Mouse (Mus musculus) E14TG2a.4 (cell line): Measurements from ENCODE around the gene Rnf114.

Experiments
- H3K27me3 ChIP-seq: 2 replicates; pipeline ENCODE4 v1.6.1; 2014; ENCODE audit warnings: low read length, control low read depth; ENCODE audit not compliant: insufficient read depth
- H3K36me3 ChIP-seq: 2 replicates; pipeline ENCODE4 v1.6.1; 2014; ENCODE audit warnings: low read length, control low read depth; ENCODE audit not compliant: insufficient read depth
- H3K4me1 ChIP-seq: replicated peaks from 2 replicates; pipeline ENCODE4 v1.6.1; 2014; ENCODE audit warnings: low read depth, low read length, control low read depth
- H3K4me3 ChIP-seq: replicated peaks from 2 replicates; pipeline ENCODE4 v1.5.1; 2014; ENCODE audit warnings: mild to moderate bottlenecking, low read length
- H3K9me3 ChIP-seq: 2 replicates; pipeline ENCODE4 v1.6.1; 2014; ENCODE audit warnings: low read length, control low read depth
- CTCF ChIP-seq: conservative IDR thresholded peaks from 2 replicates; pipeline ENCODE4 v1.5.1; 2014; ENCODE audit warnings: low read length
- NANOG ChIP-seq: IDR thresholded peaks from 2 replicates; pipeline ENCODE4 v1.6.1; 2014; ENCODE audit warnings: borderline replicate concordance, low read length, mixed read lengths
- POU5F1 ChIP-seq: IDR thresholded peaks from 2 replicates; pipeline ENCODE4 v1.6.1; 2014; ENCODE audit warnings: low read length, borderline replicate concordance

Gene Rnf114

DNA sequence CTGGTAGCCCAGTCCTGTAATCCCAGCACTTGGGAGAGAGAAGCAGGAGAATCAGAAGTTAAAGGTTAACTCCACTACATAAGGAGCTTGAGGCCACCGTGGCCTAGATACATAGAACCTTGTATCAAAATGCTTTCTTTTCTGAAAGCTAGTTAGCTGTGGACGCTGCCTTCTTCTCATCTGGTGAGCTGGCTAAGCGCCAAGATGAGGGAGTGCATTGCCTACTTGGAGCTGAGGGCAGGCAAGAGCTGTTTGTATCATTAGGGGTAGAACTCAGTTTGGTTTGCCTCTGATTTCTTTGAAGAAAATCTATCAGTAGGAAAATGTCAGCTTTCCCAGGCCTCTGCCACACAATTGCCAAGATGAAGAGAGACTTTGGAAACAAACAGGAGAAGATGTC lies 38.6 kb upstream of the Rnf114 start:
- H3K9me3 ChIP-seq, result no peaks in the 10 kb centered on the region
- TF ChIP-seq NANOG, result no peak
- no peak for TF ChIP-seq CTCF
- TF ChIP-seq POU5F1, result no peak

DNA sequence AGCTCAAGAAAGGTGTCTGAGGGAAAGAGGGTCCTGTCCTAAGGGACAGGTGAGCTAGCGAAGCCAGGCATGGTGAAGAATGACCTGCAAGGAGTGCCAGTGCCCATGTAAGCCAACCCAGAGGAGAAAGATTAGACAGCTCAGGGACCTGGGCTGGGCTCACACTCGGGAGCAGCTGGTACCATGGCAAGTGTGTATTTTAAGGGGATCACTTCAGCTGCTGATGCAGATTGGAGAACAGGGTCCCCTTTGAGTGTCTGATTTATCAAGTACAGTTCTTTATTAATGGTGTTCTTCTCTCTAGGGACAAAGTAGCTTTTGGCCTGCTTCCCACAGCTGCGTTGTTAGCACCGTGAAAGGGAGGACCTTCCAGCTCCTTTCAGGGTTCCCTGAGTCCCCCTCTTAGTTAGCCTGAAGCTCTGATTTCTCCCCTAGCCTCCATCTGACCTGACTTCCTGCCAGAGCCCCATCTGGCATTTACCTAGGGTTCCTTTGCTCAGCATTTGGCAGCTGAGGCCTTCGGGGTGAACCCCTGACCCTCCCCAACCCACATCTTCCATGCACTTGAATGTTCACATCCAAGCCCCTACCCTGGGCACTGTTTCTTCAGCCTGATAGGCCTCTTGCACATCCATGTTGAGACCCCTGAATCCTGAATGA lies 36.0 kb upstream of the Rnf114 start:
- peaks cover 96% of the 10 kb centered on the region for H3K36me3 ChIP-seq
- H3K27me3 ChIP-seq, result no peaks in the 10 kb centered on the region
- TF ChIP-seq NANOG (no peak), CTCF (no peak), POU5F1 (no peak)
- H3K4me1 ChIP-seq, result peaks cover 32% of the 10 kb centered on the region
- H3K4me3 ChIP-seq, result no peak overlapping the region
- no peaks in the 10 kb centered on the region for H3K9me3 ChIP-seq

More for the DNA sequence above, 38.6 kb upstream of the Rnf114 start:
- Histone ChIP-seq H3K4me3 (no peak overlapping the region), H3K36me3 (peaks cover 96% of the 10 kb centered on the region), H3K27me3 (no peaks in the 10 kb centered on the region), H3K4me1 (peaks cover 31% of the 10 kb centered on the region)

DNA sequence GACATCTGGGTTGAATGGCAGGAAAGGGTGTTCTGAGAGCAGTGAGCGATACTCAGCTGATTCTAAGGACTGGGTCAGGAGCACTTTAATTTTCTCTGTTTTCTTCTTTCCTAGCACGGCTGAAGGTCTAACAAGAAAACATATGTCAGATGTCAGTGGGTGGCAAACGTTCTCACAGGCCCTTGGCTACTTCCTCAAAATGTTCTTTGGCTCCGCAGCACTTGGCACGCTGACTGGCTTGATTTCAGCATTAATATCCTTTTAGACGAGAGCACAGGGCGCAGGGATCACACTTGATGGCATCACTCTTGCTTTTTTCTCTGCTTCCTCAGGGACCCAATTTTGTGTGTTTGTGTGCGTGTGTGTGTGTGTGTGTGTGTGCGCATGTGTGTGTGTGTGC lies 35.2 kb upstream of the Rnf114 start:
- H3K27me3 ChIP-seq, result no peaks in the 10 kb centered on the region
- H3K4me1 ChIP-seq, result peaks cover 37% of the 10 kb centered on the region
- H3K9me3 ChIP-seq, result no peaks in the 10 kb centered on the region
- TF ChIP-seq CTCF, result no peak
- TF ChIP-seq POU5F1, result no peak
- no peak for TF ChIP-seq NANOG
- H3K4me3 ChIP-seq, result no peak overlapping the region
- peaks cover 99% of the 10 kb centered on the region for H3K36me3 ChIP-seq

DNA sequence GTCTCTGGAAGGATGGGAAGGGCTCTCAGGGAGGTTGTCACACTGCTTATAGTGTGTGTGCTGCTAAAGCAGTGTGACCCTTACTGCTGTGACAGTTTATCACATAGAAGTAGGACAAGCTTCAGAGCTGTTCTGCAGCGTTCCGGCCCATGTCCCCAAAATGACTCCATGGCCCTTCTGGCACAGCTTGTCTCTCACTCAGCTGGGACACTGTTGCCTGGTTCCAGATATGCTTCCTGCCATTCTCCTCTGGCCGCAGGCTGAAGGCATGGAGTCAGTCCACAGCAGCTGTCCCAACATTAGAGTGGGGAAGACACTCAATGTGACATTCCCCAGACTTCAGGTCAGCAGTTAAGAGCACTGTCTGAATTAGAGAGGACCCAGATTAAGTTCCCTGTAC lies 33.9 kb upstream of the Rnf114 start:
- Histone ChIP-seq H3K36me3 (peaks cover 99% of the 10 kb centered on the region), H3K27me3 (no peaks in the 10 kb centered on the region), H3K9me3 (no peaks in the 10 kb centered on the region), H3K4me1 (peaks cover 37% of the 10 kb centered on the region), H3K4me3 (no peak overlapping the region)
- TF ChIP-seq POU5F1 (no peak), NANOG (no peak)

DNA sequence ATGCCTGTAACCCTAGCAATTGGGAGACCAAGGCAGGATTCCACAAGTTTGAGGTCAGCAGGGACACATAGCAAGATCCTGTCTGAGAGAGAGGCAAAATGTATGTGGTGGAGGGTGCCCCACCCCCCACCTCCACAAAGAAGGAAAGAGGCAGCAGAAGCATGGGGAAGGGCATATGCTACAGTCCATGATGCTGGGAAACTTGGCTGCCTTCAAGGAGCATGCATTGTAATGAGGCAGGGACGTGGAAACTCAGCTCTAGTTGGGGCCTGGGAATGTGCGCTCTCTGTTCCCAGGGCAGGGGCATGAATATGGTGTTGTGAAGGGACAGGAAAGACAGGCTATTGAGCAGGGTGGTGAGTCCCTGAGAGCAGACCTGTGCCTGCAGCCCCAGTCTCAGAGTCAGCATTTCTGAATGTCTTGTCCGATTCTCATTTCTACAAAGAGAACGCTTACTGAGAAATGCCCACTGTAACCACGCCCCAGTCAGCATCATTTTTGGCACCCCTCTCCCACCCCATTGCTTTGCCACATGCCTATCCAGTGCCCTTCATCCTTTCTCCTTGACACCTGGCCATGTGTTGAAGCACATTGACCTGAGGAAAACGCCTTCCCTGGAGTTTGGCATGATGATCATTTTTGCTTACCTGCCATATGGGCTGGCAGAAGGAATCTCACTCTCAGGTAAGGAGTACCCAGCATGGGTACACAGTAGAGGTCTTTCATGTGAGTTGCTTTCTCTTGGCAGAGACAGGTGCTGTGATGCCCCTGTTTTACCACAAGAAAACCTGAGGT lies 33.2 kb upstream of the Rnf114 start:
- no peak overlapping the region for H3K4me3 ChIP-seq
- TF ChIP-seq NANOG, result no peak
- no peak for TF ChIP-seq CTCF
- TF ChIP-seq POU5F1, result no peak
- H3K27me3 ChIP-seq, result no peaks in the 10 kb centered on the region
- H3K4me1 ChIP-seq, result peaks cover 37% of the 10 kb centered on the region
- no peaks in the 10 kb centered on the region for H3K9me3 ChIP-seq
- peaks cover 99% of the 10 kb centered on the region for H3K36me3 ChIP-seq

DNA sequence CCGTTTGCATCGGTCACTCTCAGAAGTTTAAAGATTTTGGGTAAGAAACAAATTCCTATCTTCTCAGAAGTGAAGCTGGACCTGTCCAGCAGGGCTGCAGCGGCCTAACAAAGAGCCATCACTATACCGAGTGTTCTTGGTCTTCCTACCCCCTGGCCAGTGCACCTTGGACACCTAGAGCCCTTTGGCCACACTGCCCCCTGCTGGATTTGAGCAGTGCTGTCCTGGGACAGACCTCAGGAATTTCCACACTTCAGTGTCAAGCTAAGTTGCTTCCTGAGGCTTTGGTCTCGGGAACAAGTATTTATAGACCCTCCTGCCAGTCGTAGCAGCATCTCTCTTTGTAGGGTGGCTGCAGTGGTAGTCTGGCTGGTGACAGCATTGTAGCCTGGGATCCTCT lies 29.5 kb upstream of the Rnf114 start:
- Histone ChIP-seq H3K4me3 (no peak overlapping the region), H3K27me3 (no peaks in the 10 kb centered on the region), H3K4me1 (peaks cover 57% of the 10 kb centered on the region), H3K36me3 (peaks cover 99% of the 10 kb centered on the region), H3K9me3 (no peaks in the 10 kb centered on the region)
- TF ChIP-seq CTCF (peak; percentile 64), NANOG (no peak)

DNA sequence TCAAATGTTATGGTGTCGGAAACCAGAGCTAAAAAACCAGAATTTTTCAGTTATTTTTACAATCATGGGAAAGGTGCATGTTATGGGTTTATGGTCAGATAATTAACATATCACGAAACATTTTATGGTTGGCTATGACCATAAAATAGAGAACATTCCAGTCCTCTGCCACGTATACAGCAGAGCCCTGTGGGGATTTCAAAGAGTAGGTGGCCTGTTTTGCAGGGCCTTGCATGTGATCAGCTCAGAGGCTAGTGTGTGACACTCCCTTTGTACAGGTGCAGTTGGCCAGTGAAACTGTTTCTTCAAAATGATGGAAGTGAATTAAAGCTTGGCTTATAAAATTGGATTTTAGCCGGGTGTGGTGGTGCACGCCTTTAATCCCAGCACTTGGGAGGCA lies 28.6 kb upstream of the Rnf114 start:
- H3K4me3 ChIP-seq, result no peak overlapping the region
- peaks cover 59% of the 10 kb centered on the region for H3K4me1 ChIP-seq
- no peak for TF ChIP-seq CTCF
- no peak for TF ChIP-seq POU5F1
- TF ChIP-seq NANOG, result no peak
- peaks cover 98% of the 10 kb centered on the region for H3K36me3 ChIP-seq
- no peaks in the 10 kb centered on the region for H3K27me3 ChIP-seq
- no peaks in the 10 kb centered on the region for H3K9me3 ChIP-seq

DNA sequence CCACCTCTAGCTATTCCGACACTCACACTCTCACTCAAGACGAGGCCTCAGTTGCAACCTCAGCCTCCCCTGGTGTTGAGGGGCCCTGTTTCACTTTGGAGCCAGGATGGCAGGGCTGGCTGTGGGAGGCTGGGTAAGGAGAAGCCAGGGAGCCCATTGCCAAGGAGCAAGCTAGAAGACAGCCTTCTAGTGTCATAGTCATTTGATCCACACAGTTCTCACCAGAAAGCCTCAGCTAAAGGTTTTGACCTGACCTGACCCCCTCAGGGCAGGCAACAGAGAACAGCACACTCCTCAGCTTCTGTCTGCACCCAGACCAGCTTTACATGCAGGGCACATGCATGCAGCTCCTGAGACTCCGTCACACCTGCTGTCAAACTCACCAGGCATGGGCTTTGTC lies 26.5 kb upstream of the Rnf114 start:
- TF ChIP-seq CTCF (no peak), NANOG (no peak), POU5F1 (no peak)
- Histone ChIP-seq H3K4me3 (no peak overlapping the region), H3K27me3 (no peaks in the 10 kb centered on the region), H3K4me1 (peaks cover 52% of the 10 kb centered on the region), H3K36me3 (peaks cover 99% of the 10 kb centered on the region), H3K9me3 (no peaks in the 10 kb centered on the region)

DNA sequence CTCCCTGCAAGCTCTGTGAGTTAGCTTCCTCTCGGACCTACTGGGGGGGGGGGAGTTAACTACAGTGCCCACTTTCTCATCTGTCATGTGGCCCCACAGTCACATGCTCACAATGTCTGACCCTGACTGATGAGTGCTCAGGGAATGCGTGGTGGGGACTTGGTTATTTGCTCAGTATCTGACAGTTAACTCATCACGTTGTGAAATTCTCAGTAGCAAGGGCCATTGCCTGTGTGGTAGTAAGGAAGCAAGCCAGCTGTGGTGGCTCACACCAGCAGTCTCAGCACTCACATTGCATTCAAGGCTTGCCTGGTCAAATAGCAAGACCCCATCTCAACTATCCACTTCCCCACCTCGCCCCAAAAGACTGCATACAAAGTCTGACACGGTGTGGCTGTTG lies 25.2 kb upstream of the Rnf114 start:
- H3K4me1 ChIP-seq, result peaks cover 52% of the 10 kb centered on the region
- H3K4me3 ChIP-seq, result no peak overlapping the region
- no peaks in the 10 kb centered on the region for H3K9me3 ChIP-seq
- H3K27me3 ChIP-seq, result no peaks in the 10 kb centered on the region
- no peak for TF ChIP-seq CTCF
- no peak for TF ChIP-seq NANOG
- TF ChIP-seq POU5F1, result no peak
- peaks cover 98% of the 10 kb centered on the region for H3K36me3 ChIP-seq
